Mouse (Mus musculus): Measurements from ENCODE around the gene Scgb1b3.

Scgb1b3 gene

GRCm38 (mm10) chr7:31375292-31375691 lies at the start of gene Scgb1b3:
Scgb1b3 (plus strand) TSS chr7:31375592.
- ChIA-PET CTCF (no interaction called here), POLR2A (no interaction called here)

- ChIA-PET POLR2A (no interaction called here), CTCF (interaction anchor here in 1 of 4 experiments (0.6 kb wide), 1 partner anchor 179 kb away, joined by 3 read pairs; no protein-coding TSS in a partner anchor)
Observed at GRCm38 (mm10) chr7:31362022-31362560, 13.3 kb upstream of the Scgb1b3 start, which contains the start of gene Scgb2b3. Scgb2b3 (minus strand) TSS chr7:31362072.

Measured in embryonic stem cell, embryonic (primary cell).